Mouse (Mus musculus) lung, postnatal 25 days (tissue): Measurements from ENCODE around the gene AC109138.7.

ENCODE experiments used
- DNase-seq: peaks from one replicate; pipeline ENCODE4 v3.0.0; 2022; ENCODE audit warnings: low spot score

AC109138.7 gene

DNA sequence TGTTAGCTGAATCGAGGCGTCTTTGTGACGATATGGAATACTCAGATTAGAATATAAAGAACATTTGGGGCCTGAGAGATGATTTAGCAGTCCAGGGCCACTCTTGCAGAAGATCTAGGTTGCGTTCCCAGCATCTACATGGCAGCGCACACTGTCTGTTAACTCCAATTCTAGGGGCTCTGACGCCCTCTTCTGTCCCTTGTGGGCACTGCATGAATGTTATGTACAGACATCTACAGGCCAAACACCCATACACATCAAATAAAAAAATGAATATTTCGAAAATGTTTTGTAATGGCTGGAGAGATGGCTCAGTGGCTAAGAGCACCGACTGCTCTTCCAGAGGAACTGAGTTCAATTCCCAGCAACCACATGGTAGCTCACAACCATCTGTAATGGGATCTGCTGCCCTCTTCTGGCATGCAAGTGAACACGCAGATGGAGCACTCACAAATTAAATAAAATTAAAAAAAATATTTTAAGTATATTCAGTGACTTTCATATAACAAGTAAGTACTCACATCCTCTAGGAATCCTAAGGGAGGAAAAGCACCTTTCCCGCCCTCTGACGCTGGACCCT, 41.5 kb downstream of the AC109138.7 start:
- DNase-seq: no peak

DNA sequence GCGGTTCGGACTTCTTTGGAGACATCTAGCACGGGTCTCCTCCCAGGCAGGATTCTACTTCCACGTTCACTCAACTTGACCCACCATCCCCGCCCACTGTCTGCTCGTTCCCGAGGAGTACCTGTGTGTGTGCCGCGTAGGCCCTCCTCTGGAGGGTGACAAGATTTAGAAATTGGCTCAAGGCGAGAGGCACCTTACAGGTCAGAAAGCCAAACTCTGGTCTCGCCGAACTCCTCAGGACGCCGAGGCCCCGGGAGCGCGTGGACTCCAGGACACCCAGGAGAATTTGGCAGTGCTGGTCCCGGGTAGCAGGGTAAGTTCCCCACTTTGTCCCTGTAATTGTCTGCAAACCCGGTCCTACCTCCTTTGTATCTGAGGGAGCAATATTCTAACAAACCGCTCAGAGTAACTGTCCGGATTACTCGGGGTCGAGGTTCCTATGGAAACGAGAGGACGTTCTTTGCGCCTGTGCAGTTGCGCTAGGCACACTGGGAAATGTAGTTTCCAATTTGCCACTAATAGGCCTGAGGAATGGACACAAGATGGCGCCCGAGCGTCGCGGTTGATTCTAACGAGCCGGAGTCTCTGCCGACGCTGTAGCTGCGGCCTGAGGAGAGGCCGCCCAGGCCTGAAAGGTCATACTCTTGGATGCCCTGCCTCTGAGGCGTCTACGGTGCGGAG, 43.2 kb downstream of the AC109138.7 start:
- peak; percentile 95 for DNase-seq

DNA sequence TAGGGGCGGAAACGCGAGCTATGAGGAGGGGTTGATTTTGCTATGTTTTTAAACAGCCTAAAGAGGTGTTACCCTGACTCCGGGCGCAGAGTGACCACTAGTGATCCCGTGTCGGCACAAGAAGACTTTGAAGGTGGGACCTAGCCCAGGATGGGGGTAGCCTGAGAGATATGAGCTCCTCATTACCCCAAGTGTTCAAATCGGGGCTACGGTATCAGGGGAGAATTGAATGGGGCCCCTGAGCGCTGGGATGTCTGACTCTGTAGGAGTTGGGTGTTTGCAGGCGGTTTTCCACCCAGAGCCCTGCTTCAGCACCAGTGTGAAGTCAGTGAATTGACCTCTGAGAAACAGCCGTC, 43.7 kb downstream of the AC109138.7 start:
- no peak for DNase-seq

DNA sequence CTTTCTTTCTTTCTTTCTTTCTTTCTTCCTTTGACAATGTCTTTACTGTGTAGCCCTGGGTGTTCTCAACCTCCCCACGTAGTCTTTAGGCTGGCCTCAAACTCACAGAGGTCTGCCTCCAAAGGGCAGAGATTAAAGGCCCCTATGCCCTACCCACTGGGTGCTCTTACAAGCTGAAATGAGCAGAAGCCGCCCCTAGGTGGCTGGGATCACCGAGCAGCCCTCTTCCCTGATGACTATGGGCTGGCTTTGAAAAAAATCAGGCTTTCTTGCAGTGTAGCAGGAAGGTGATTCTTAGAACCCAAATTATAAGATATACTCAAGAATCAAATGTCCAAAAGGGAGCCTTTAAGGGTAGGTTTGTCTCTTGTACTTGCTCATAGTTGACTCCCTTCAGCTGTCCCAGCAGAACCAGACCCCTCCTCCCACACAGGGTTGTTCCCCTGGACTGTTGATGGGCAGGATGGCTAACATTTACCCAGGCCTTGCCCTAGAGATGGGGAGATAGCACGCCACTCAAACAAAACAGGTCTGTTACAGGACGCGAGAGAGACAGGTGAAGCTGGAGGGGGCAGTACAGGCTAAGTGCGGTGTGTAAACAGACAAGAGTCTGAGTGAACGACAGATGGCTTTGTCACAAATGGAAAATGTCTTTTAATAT, 47.0 kb downstream of the AC109138.7 start:
- no peak for DNase-seq

DNA sequence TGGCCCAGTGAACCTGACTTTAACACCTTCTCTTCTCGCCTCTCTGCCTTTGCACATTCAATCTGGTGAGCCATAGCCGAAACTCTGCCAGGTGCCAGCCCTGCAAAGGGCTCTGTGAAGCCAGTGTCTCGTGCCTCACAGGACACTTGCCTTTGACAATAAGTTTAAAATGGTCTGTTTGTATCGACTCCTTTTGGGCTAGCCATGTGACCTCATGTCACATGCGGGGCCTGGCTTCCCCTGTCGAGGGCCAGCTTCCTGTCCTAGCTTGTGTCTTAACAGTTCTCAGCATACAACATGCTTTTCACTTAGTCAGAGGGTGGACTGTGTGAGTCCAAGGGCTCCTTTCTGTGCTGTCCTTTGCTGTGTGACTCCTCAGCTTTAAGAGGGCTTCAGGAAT, 48.6 kb downstream of the AC109138.7 start:
- DNase-seq: no peak

DNA sequence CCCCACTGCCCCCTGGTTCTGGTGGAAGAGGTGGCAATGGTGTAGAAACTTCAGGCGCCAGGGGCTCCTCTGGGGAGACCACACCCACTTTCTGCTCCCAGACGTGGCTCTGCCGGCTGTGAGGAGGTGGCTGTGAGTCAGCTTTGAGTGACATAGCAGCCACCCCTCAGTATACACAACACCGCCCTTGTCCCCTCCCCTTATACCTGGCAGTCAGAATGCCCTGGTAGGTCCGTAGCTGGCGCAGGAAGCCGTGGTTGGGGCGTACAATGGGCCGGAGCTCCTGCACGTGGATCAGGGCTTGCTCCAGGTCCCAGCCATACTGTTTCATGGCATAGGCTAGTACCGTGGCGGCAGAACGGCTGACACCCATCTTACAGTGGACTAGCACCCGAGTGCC, 49.5 kb downstream of the AC109138.7 start:
- no peak for DNase-seq

DNA sequence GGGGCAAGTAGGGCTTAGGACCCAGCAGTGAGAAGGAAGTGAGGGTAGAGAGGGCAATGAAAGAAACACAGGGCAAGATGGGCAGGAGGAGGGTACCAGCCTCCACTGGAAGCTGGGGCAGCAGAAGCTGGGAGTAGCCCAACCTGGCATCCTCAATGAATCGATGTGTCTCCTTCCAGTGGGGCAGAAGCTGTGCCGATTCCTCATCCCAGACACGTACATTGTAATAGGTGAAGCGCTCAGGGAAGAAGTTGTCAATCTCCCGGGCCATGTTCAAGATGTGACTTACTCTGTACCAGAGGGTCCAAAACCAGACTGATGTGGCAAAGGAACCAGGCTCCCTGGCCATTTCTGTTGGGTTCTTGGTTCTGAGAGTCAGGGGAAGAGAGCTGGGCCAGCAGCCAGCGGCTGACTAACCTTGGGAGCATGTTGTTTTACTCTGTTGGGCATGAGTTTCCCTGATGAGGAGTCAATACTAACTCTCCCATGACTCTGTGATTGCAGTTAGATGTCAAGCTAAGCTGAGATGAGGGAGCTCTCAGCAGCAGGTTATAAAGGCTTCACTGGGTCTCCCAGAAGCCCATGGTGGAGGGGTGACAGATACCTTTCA, 50.1 kb downstream of the AC109138.7 start:
- no peak for DNase-seq

DNA sequence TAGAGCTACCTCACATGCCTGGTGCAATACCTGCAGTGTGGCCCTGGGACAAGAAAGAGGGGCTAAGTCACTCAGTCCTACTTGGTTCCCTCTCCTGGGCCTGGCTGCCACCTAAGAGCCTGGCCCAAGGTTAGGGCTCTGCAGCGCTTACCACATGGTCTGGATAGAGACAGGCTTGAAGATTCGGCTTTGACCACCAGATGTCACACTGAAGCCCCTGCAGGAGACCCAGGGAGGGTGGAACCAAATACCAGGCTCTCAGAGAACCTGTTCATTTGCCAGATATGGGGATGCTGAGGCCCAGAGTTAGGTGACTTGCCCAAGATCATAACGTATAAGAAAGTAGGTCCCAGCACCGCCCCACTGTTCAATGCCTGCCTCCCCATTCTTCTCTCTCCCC, 51.8 kb downstream of the AC109138.7 start:
- no peak for DNase-seq

DNA sequence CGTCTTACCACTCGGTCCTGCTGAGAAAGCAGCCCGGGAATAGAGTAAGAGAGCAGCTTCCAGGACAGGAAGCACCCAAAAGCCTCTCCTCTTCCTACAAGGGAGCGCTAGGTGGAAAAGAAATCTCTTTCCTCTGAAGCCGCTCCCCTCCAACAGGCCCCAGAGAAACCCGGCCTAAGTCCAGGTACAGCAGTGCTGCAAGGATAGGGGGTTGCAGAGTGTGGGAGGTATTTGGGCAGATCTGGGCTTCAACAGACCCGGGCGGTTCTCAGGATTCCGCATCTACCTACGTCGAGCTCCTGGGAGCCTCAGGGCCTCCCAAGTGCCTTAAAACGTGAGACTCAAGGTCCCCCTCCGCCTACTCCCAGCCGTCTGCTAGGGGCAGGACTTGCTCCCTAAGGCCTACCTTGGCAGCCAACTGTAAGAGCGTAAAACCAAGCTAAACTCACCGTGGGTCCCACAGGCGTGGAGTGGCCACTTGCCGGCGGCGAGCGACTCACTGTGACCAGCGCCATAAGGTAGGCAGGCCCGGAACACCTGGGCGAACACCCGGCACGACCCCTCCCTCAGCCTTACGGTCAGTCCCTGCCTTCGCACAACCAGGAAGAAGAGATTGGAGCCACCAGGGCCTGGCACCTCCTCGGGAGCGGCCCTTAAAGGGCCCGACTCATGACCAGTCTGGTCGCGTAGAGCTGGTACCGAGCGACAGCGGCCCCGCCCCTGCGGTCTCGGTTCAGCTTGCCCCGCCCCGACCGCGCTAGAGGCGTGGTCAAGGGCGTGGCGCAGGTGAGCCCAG, 54.6 kb downstream of the AC109138.7 start, which contains the start of gene Ssh3:
Gene Ssh3 (minus strand): TSS at position 615 of the 796 bp plus-strand sequence.
- peak; percentile 88 for DNase-seq

DNA sequence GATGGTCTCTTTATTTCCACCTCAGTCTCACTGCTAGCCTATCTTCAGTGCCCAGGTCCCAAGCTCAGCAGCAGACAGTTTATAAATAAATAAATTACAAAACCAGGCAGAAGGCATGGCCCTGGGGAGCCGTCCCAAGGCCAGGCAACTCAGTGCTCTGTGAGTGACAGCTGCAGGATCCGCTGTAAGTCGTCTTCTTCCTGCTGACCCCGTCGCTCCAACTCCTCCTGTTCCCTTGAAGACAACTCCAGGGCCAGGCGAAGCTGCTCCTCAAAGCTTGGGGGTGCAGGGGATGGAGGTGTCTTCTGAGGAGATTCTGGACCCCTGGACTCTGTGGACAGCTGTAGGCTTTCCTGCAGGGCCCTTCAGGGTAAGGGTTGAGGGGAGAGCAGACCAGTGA, 56.0 kb downstream of the AC109138.7 start:
- DNase-seq: no peak

DNA sequence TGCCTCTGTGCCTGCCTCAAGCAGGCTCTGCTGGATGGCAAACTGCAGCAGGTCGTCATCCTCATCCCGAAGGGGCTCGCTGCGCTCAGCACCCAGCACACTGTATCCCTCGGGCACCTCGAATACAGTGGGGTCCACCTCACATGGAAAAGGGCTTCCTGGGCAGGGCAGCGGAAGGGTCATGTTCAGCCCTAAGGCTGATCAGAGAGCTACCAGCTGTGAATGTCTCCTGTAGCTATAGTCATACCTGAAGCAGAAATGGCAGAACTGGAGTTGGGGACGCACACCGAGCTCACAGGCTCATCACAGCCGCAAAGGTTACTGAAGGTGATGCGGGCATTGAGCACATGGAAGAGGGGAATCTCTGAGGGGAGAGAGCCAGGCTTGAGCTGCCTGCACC, 56.8 kb downstream of the AC109138.7 start:
- no peak for DNase-seq

DNA sequence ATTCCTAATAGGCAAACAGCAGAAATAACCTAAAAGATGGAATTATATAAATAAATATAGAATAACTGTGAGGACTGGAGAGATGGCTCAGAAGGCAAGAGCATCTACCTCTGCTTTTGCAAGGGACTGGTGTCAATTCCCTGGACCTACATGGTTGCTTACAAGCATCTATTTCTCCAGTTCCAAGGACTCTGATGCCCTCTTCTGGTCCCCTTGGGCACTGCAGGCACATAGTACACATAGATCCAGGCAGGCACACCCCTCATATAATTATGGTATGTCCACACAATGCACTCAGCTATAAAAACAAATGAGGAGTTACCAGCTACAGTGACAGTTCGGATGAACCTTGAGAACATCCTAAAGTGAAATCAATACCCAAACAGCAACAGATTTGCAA, 65.3 kb downstream of the AC109138.7 start:
- DNase-seq: no peak

DNA sequence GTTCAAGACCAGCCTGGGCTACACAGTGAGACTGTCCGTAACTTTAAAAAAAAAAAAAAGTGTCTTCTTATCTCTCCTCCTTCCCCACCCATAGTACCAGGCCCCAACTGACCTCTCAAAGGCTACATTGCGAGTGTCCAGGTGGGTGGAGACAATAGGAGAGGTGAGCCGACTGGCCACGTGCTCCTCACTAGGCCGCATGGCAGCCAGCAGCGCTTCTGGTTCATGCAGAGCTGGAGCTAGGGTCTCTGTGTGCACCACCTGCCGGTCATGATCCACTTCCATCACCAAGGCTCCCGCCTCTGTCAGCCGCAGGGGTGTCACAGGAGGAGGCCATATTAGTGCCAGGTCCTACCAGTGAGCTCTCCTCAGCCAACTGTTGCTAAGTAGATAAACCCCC, 66.3 kb downstream of the AC109138.7 start:
- no peak for DNase-seq
